Mouse (Mus musculus) C2C12 (cell line): ENCODE data around the gene Atf2.

Source experiments
- CEBPB ChIP-seq: IDR thresholded peaks from one replicate; pipeline ENCODE4 v1.6.1; 2011; ENCODE audit warnings: low read depth, mild to moderate bottlenecking, control low read depth, moderate library complexity
- CTCF ChIP-seq: IDR thresholded peaks from one replicate; pipeline ENCODE4 v1.5.1; 2011; ENCODE audit not compliant: control insufficient read depth, insufficient read depth, insufficient read length
- FOSL1 ChIP-seq: IDR thresholded peaks from one replicate; pipeline ENCODE4 v1.8.0; 2011; ENCODE audit warnings: mild to moderate bottlenecking, low read length; ENCODE audit not compliant: poor library complexity, insufficient read depth, severe bottlenecking
- MAX ChIP-seq: IDR thresholded peaks from one replicate; pipeline ENCODE4 v1.6.1; 2011; ENCODE audit warnings: mild to moderate bottlenecking, control low read depth
- MYOD1 ChIP-seq: IDR thresholded peaks from one replicate; pipeline ENCODE4 v1.6.1; 2011; ENCODE audit warnings: low read depth; ENCODE audit not compliant: control insufficient read depth, insufficient read length
- USF1 ChIP-seq: IDR thresholded peaks from one replicate; pipeline ENCODE4 v1.6.1; 2011; ENCODE audit warnings: low read depth, mild to moderate bottlenecking, control low read depth, moderate library complexity

DNA sequence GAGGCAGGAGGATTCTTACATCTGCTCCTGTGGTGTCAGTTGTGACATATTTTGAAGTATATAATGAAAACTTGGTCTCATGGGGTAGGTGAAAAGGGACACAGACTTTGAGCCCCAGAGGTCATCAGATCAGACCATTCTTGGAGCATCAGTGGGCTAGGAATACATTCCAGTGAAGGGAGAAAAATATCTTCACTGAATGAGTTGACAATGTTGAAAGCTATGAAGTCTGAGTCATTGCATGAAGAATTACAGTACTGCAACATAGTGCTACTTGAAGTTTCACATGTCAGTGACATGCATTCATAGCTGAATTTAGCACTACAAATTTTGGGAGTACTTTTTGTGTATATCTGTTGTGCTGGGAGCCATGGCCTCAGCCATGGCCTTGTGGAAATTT, 8.7 kb upstream of the Atf2 start:
- TF ChIP-seq CTCF: no peak
- no peak for TF ChIP-seq MYOD1
- no peak for TF ChIP-seq CEBPB
- TF ChIP-seq FOSL1: no peak
- TF ChIP-seq MAX: no peak
- no peak for TF ChIP-seq USF1
